Mouse (Mus musculus) midbrain, embryonic 13.5 days (tissue): ENCODE measurements at regions not wholly inside any gene's neighbourhood (a gene's known extent, or its start where the extent isn't known, plus 50 kb on each side); places are given as distances from the start of the nearest gene placed in this dataset.
"Not testable (repeated sequence)": the region's sequence is repeated elsewhere in the genome, so short reads cannot be mapped to it uniquely, and the experiment has no call there.

Source experiments
- ATAC-seq: fragments of 200-750 bp; cut with Nextera tagmentation; 2 replicates; pipeline ENCODE4 v1.8.0; 2017; ENCODE audit warnings: mild to moderate bottlenecking, moderate TSS enrichment, moderate library complexity
- H3K27ac ChIP-seq: fragments of 300-500 bp; sonication (generic); 2 replicates; pipeline ENCODE4 v1.5.1; 2015; ENCODE audit warnings: inconsistent platforms, mild to moderate bottlenecking, moderate library complexity
- H3K27me3 ChIP-seq: fragments of 300-500 bp; sonication (generic); 2 replicates; pipeline ENCODE4 v1.6.1; 2015; ENCODE audit warnings: mild to moderate bottlenecking, inconsistent platforms
- H3K36me3 ChIP-seq: fragments of 300-500 bp; sonication (generic); 2 replicates; pipeline ENCODE4 v1.6.1; 2015; ENCODE audit warnings: mild to moderate bottlenecking, inconsistent platforms
- H3K4me1 ChIP-seq: fragments of 300-500 bp; sonication (generic); replicated peaks from 2 replicates; pipeline ENCODE4 v1.6.1; 2015; ENCODE audit warnings: inconsistent platforms
- H3K4me2 ChIP-seq: fragments of 300-500 bp; sonication (generic); replicated peaks from 2 replicates; pipeline ENCODE4 v1.6.1; 2015; ENCODE audit warnings: moderate library complexity, mild to moderate bottlenecking, inconsistent platforms
- H3K4me3 ChIP-seq: fragments of 300-500 bp; sonication (generic); replicated peaks from 2 replicates; pipeline ENCODE4 v1.5.1; 2015; ENCODE audit warnings: mild to moderate bottlenecking, inconsistent platforms
- H3K9ac ChIP-seq: fragments of 300-500 bp; sonication (generic); replicated peaks from 2 replicates; pipeline ENCODE4 v1.6.1; 2015; ENCODE audit warnings: mild to moderate bottlenecking, inconsistent platforms
- H3K9me3 ChIP-seq: fragments of 300-500 bp; sonication (generic); 2 replicates; pipeline ENCODE4 v1.6.1; 2016; ENCODE audit warnings: mild to moderate bottlenecking, inconsistent platforms
- WGBS: fragments of 180-500 bp; shearing (Covaris S2); methylation state at CpG from one replicate; pipeline ENCODE4 v1.1.7; 2015; 5-methylcytosine and 5-hydroxymethylcytosine counted together

DNA sequence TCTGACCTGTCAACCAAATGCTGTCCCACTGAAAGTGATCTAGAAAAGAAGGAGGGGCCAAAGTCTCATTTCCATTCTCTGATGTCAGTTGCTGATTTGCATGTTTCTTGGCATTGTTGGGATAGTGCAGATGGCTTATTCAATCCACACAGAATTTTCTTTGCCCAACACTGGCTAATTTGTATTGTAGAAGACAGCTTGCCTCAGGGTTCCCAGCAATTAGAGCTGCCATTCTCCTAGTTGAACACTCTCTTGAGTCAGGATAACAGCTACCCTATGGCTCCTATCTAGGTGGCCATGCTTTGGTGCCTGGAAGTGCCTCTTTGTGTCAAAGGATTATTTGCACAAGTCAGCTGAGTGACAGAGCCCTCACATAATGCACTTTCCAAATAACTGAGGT is 569.0 kb downstream of the Lrriq3 start:
- no peaks in the 10 kb centered on the region for H3K9me3 ChIP-seq
- no peak overlapping the region for H3K9ac ChIP-seq
- no peak overlapping the region for H3K4me3 ChIP-seq
- no peaks in the 10 kb centered on the region for H3K36me3 ChIP-seq
- H3K27me3 ChIP-seq, result no peaks in the 10 kb centered on the region
- no peak overlapping the region for H3K4me2 ChIP-seq
- H3K4me1 ChIP-seq, result no peaks in the 10 kb centered on the region
- H3K27ac ChIP-seq, result no peak overlapping the region
- no peak for ATAC-seq

DNA sequence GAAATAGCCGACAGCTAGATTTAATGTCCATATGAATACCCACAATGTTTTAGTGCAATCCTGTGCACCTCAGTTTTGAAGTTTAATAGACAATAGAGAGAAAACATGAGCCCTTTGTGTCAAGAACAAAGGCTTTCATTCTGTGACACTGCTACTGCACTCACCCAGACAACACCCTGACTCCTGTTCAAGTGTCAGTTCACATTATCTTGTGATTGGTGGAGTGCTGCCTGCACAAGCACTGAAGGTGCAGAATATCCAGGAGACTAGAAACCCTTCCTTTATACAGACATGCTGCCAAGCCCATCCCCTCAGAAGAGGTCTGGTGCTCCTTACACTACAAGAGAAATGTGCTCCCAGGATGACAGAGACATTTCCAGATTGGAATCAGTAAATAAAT is 579.3 kb downstream of the Lrriq3 start:
- Histone ChIP-seq H3K9ac (no peak overlapping the region), H3K4me1 (no peaks in the 10 kb centered on the region), H3K36me3 (no peaks in the 10 kb centered on the region), H3K4me2 (no peak overlapping the region), H3K4me3 (no peak overlapping the region), H3K27ac (no peak overlapping the region), H3K27me3 (no peaks in the 10 kb centered on the region), H3K9me3 (no peaks in the 10 kb centered on the region)
- ATAC-seq, result peak; percentile 50; the same call in 1 of the 2 replicates
- WGBS, result 31% methylated on average over 1 of the region's 1 CpGs

DNA sequence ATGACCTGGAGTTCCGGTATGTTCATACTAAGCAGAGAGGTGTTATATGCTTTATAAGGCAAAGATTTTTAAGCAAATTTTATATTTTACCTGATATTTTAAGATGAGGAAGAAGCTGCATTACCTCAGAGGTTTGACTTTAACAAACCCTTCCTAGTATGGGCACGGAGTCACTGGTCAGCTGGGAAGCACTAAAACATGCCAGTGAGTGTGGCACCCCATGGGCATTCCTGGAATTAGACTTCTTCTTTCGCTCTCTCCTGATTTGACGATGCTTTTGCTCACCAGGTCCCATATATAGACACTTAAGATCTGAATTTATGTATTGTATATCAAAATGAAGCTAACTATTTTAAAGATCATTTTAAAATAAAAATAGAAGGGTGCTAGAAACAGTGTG is 587.0 kb downstream of the Lrriq3 start:
- WGBS, result 88% methylated on average over 4 of the region's 4 CpGs
- no peaks in the 10 kb centered on the region for H3K4me1 ChIP-seq
- no peak overlapping the region for H3K27ac ChIP-seq
- no peak overlapping the region for H3K4me3 ChIP-seq
- no peaks in the 10 kb centered on the region for H3K9me3 ChIP-seq
- no peak overlapping the region for H3K4me2 ChIP-seq
- H3K9ac ChIP-seq, result no peak overlapping the region
- no peaks in the 10 kb centered on the region for H3K27me3 ChIP-seq
- ATAC-seq, result no peak
- no peaks in the 10 kb centered on the region for H3K36me3 ChIP-seq

DNA sequence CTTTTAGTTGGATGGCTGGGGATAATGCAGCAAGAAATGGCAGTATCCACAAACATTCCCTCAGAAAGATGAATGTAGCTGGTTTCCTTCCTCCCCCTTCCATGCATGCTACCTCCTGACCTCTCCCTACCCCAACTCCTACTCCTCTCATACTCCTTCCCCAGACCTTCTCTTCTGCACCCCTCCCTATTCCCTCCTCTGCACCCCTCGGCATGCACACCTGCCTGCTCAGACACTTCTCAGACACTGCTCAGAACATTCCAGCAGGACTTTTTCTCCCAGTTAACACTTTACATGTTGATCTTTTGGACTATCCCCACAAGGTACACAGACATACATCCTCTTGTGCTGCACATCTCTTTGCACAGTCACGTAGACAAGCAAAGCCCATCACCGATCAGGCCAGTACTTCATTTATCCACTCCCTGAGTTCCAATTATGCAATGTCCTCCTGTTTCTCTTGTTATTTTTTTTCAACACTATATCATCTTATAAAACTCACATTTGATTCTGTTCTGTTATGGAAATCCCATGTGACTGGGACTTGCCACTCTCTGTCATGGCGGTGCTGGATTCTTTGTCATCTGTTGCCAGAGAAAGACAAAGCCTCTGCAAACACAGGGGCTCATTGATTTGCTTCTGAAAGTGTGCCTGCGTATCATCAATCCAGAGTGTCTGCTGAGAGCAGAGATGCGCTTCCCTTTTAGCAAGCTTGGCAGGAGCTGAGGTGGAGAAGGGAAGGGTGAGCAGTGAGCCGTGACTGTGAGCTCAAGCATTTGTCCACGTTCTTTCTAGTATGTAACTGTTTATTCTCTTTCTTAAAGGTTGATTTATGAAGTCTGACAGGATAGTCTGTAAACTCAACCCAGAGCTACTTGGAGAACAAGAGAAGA is 589.9 kb downstream of the Lrriq3 start:
- H3K27ac ChIP-seq, result no peak overlapping the region
- H3K9me3 ChIP-seq, result no peaks in the 10 kb centered on the region
- no peaks in the 10 kb centered on the region for H3K4me1 ChIP-seq
- H3K36me3 ChIP-seq, result no peaks in the 10 kb centered on the region
- no peak overlapping the region for H3K9ac ChIP-seq
- 45% methylated on average over 8 of the region's 8 CpGs for WGBS
- no peaks in the 10 kb centered on the region for H3K27me3 ChIP-seq
- H3K4me3 ChIP-seq, result no peak overlapping the region
- ATAC-seq, result peak; percentile 55
- no peak overlapping the region for H3K4me2 ChIP-seq

DNA sequence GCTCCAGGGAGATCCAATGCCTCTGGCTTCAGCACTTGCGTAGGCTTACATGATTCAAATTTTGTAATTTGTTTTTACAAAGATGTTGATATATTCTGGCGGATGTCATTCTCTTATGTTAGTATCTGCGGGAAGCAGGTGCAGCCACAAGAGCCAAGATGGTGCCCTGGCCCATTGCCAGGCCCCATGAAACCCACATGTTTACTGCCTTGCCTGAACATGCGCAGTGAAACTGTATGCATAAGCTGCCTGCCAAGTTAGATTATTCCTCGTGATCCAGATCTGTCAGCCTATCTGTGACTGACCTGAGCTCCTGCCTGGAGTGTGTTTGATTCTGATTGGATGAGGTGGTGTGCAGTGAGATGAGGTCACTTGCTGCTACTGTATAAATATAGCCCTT is 595.1 kb downstream of the Lrriq3 start:
- Histone ChIP-seq H3K4me1 (no peaks in the 10 kb centered on the region), H3K27me3 (no peaks in the 10 kb centered on the region), H3K27ac (no peak overlapping the region), H3K36me3 (no peaks in the 10 kb centered on the region), H3K9ac (no peak overlapping the region), H3K9me3 (no peaks in the 10 kb centered on the region), H3K4me2 (no peak overlapping the region), H3K4me3 (no peak overlapping the region)
- ATAC-seq, result no peak
- 83% methylated on average over 5 of the region's 5 CpGs for WGBS

DNA sequence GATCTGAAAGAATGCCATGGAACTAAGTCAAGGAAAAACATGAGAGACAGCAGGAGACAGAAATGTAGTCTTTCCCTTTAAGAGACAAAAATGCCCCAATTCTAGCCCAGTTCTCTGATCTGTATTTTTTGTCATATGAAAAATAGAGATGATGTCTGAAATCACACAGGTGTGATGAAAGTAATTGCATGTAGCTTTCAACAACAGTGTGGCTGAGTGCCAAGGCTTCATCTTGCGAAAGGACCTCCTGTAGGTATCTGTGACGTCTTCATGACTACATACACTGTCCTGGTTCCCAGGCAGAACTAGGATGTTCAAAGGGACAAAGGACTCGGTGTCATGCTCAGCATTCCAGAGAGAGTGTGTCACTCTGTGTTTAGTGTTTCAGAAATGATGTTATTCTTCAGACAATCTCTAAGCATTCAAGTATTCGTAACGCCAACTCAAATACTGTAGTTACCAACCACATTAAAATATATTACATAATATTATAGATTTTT is 629.8 kb downstream of the Lrriq3 start:
- 82% methylated on average over 5 of the region's 5 CpGs for WGBS
- no peaks in the 10 kb centered on the region for H3K4me1 ChIP-seq
- H3K4me2 ChIP-seq, result no peak overlapping the region
- H3K9me3 ChIP-seq, result no peaks in the 10 kb centered on the region
- no peak overlapping the region for H3K27ac ChIP-seq
- no peak overlapping the region for H3K4me3 ChIP-seq
- H3K9ac ChIP-seq, result no peak overlapping the region
- no peaks in the 10 kb centered on the region for H3K27me3 ChIP-seq
- no peaks in the 10 kb centered on the region for H3K36me3 ChIP-seq
- no peak for ATAC-seq

DNA sequence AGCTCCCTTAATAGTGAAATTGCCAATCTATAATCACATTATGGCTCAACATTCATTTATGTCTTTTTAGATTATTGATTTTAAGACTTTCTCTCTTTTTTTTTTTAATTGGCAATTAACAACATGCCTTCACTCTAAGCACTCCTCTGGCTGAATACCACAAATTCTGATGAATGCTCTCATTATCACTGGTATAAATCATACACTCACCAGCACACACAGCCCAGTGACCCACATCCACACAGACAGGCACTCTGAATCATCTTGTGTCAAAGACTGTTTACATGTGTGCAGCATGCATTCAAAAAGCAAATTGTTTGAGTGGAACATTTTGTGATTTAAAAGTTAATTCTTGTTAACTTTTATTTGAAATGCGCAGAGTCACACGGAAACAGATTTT is 649.2 kb downstream of the Lrriq3 start:
- Histone ChIP-seq H3K36me3 (no peaks in the 10 kb centered on the region), H3K4me1 (no peaks in the 10 kb centered on the region), H3K9me3 (no peaks in the 10 kb centered on the region), H3K27ac (no peak overlapping the region), H3K4me2 (no peak overlapping the region), H3K4me3 (no peak overlapping the region), H3K9ac (no peak overlapping the region), H3K27me3 (no peaks in the 10 kb centered on the region)
- no peak for ATAC-seq
- 91% methylated on average over 2 of the region's 2 CpGs for WGBS

DNA sequence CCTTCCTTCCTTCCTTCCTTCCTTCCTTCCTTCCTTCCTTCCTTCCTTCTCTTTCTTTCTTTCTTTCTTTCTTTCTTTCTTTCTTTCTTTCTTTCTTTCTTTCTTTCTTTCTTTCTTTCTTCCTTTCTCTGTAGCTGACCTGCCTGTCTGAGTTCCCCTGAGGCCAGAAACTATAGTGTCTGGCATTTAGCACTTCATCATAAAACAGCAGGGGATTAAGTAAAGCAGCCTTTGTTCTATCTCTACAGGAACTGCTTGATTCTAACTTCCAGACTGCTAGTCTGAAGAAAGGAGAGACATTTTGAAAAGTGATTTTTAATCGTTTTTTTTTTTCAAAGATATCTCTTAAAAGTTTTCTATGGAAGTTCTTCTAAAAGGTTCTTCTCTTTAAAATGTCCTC is 653.4 kb downstream of the Lrriq3 start:
- H3K36me3 ChIP-seq, H3K9me3 ChIP-seq, ATAC-seq, H3K27ac ChIP-seq, H3K4me1 ChIP-seq, H3K4me2 ChIP-seq, H3K4me3 ChIP-seq, H3K27me3 ChIP-seq, H3K9ac ChIP-seq: not testable (repeated sequence)
- WGBS, result 46% methylated on average over 1 of the region's 1 CpGs

DNA sequence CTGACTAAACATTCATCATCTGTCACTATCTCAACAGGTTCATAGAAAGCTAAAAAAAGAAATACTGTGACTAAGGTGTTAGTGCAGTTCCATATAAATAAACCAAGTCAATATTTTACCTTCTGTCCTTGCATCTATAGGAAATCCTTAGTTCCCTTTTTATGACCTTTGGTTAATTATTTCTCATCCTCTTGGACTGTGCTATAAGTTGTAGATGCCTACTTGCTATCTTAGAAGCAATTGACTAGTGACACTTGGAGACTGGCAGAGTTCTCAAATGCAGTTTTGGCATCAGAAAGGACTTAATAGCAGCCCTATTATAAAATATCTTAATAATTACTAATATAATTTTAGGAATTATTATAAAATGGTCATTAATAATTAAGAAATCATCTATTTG is 654.3 kb downstream of the Lrriq3 start:
- H3K27me3 ChIP-seq, result no peaks in the 10 kb centered on the region
- H3K4me1 ChIP-seq, result no peaks in the 10 kb centered on the region
- no peak overlapping the region for H3K4me3 ChIP-seq
- no peak overlapping the region for H3K27ac ChIP-seq
- ATAC-seq, result no peak
- H3K9ac ChIP-seq, result no peak overlapping the region
- no peaks in the 10 kb centered on the region for H3K9me3 ChIP-seq
- no peaks in the 10 kb centered on the region for H3K36me3 ChIP-seq
- H3K4me2 ChIP-seq, result no peak overlapping the region

DNA sequence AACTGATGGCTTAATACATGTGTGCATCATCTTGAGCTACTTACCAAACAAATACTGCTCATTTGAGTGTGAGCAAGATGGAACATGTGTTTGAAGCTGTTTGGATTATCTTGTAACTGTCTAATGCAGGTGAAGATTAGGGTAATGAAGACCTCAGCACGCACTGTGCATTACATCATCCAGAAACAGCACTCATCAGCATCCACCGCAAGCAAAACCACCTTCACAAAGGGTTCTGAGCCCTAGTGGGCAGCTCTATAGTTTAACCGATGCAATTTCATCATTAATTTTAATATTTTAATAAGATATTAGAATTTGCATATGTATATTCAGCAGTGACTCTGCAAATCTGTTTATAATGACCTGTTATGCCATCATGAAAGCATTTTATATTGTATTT is 664.1 kb downstream of the Lrriq3 start:
- Histone ChIP-seq H3K27ac (no peak overlapping the region), H3K4me3 (no peak overlapping the region), H3K36me3 (no peaks in the 10 kb centered on the region), H3K4me1 (no peaks in the 10 kb centered on the region), H3K4me2 (no peak overlapping the region), H3K9ac (no peak overlapping the region), H3K27me3 (no peaks in the 10 kb centered on the region), H3K9me3 (no peaks in the 10 kb centered on the region)
- ATAC-seq, result no peak
- 82% methylated on average over 3 of the region's 3 CpGs for WGBS

DNA sequence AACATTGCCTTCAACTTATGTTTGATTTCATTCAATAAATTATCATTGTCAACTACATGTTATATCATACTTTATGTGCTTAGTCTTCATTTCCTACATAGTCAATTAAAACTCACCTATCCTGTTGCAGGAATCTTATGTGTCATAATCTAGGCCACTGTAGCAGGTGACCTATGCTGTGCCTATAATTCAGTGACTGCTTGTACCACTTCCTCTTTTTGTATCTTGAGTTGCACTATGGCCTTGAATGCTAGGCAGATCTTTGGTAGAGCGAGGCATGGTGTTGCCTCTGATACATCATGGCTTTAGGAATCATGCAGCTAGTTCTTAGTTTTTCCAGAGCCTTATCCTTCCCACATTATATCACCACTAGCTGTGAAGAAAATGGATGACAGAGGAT is 682.8 kb downstream of the Lrriq3 start:
- Histone ChIP-seq H3K4me2 (no peak overlapping the region), H3K27ac (no peak overlapping the region), H3K9me3 (no peaks in the 10 kb centered on the region), H3K4me1 (no peaks in the 10 kb centered on the region), H3K36me3 (no peaks in the 10 kb centered on the region), H3K27me3 (no peaks in the 10 kb centered on the region), H3K4me3 (no peak overlapping the region), H3K9ac (no peak overlapping the region)
- no peak for ATAC-seq
- 84% methylated on average over 1 of the region's 1 CpGs for WGBS

DNA sequence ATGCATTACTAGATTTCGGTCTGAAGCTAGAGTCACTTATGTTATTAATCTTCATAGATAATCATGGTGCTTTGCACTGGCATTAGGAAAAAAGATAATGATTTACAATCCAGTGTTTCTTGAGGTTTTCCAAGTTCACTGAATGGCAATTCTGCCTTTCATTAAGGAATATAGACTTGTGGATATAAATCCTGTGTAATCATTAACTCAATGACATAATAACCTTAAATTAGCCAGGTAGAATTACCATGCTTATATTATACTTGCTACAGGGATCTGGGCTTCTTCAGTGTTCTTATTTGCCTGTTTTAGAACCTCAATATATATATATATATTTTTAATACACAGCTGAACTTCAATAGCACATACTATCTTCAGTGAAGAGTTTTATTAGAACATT is 683.8 kb downstream of the Lrriq3 start:
- Histone ChIP-seq H3K9me3 (no peaks in the 10 kb centered on the region), H3K9ac (no peak overlapping the region), H3K4me2 (no peak overlapping the region), H3K27ac (no peak overlapping the region), H3K4me1 (no peaks in the 10 kb centered on the region), H3K4me3 (no peak overlapping the region), H3K36me3 (no peaks in the 10 kb centered on the region), H3K27me3 (no peaks in the 10 kb centered on the region)
- 92% methylated on average over 1 of the region's 1 CpGs for WGBS
- ATAC-seq, result no peak

DNA sequence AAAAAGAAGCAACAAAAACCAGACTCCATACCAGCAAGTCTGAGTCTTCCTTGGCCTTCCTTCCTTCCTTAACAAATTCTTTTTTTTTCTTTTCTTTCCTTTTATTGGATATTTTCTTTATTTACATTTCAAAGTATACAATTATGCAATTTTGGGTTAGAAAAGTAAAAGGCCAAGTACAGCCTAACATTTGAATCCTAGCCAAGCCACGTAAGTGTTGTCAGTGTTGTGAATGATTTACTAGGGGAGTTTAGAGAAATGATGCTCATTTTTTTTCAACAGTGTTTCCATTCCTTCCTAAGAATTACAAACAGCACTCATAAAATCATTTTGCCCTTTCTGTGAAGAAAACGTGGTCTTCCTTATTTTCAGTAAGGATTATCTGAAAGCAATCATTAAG is 722.5 kb downstream of the Lrriq3 start:
- Histone ChIP-seq H3K9me3 (no peaks in the 10 kb centered on the region), H3K27me3 (no peaks in the 10 kb centered on the region), H3K9ac (no peak overlapping the region), H3K4me3 (no peak overlapping the region), H3K4me2 (no peak overlapping the region), H3K36me3 (no peaks in the 10 kb centered on the region), H3K4me1 (no peaks in the 10 kb centered on the region), H3K27ac (no peak overlapping the region)
- no peak for ATAC-seq
- WGBS, result 78% methylated on average over 2 of the region's 2 CpGs
